Mouse (Mus musculus): ENCODE data around the gene Olfr323.

GRCm38 (mm10) chr11:58613359-58613758 is 16.9 kb downstream of the Olfr323 start:
- TF ChIP-seq CTCF (IDR thresholded peaks at IDR 0.05; ENCODE audit: low read depth, low read length) = no peak
- TF ChIP-seq GATA1 (IDR thresholded peaks at IDR 0.05; ENCODE audit: borderline replicate concordance, low read length) = no peak

All from G1E (cell line).